Mouse (Mus musculus) embryonic facial prominence, embryonic 14.5 days (tissue): Measurements from ENCODE around the gene Gm28035. TPM values are rescaled to one million over a fixed set of nuclear protein-coding genes. Genes with fewer than 3 reads are reported as not detected.

Experiments used
- ATAC-seq: fragments of 200-750 bp; cut with Nextera tagmentation; 2 replicates; pipeline ENCODE4 v1.8.0; 2017; ENCODE audit warnings: low read depth, moderate number of reproducible peaks, moderate TSS enrichment
- DNase-seq: peaks from one replicate; pipeline ENCODE4 v3.0.0-alpha.2; 2015; ENCODE audit warnings: low spot score
- H3K27ac ChIP-seq: fragments of 300-500 bp; sonication (generic); replicated peaks from 2 replicates; pipeline ENCODE4 v1.5.1; 2014; ENCODE audit warnings: low read depth, mild to moderate bottlenecking, low read length, moderate library complexity
- H3K27me3 ChIP-seq: fragments of 300-500 bp; sonication (generic); replicated peaks from 2 replicates; pipeline ENCODE4 v1.6.1; 2014; ENCODE audit warnings: low read length; ENCODE audit not compliant: control insufficient read depth, insufficient read depth
- H3K36me3 ChIP-seq: fragments of 300-500 bp; sonication (generic); 2 replicates; pipeline ENCODE4 v1.6.1; 2014; ENCODE audit warnings: low read length, mixed read lengths; ENCODE audit not compliant: control insufficient read depth, insufficient read depth
- H3K4me1 ChIP-seq: fragments of 300-500 bp; sonication (generic); 2 replicates; pipeline ENCODE4 v1.6.1; 2014; ENCODE audit warnings: antibody characterized with exemption, low read length; ENCODE audit not compliant: control insufficient read depth, insufficient read depth
- H3K4me2 ChIP-seq: fragments of 300-500 bp; sonication (generic); 2 replicates; pipeline ENCODE4 v1.6.1; 2014; ENCODE audit warnings: low read depth, mild to moderate bottlenecking, low read length, moderate library complexity, mixed read lengths
- H3K4me3 ChIP-seq: fragments of 300-500 bp; sonication (generic); 2 replicates; pipeline ENCODE4 v1.5.1; 2014; ENCODE audit warnings: low read depth, mild to moderate bottlenecking, low read length
- H3K9ac ChIP-seq: fragments of 300-500 bp; sonication (generic); 2 replicates; pipeline ENCODE4 v1.6.1; 2014; ENCODE audit warnings: low read depth, mild to moderate bottlenecking, low read length, moderate library complexity, mixed read lengths
- H3K9me3 ChIP-seq: fragments of 300-500 bp; sonication (generic); 2 replicates; pipeline ENCODE4 v1.6.1; 2016; ENCODE audit warnings: low read length; ENCODE audit not compliant: control insufficient read depth
- WGBS: fragments of 180-500 bp; shearing (Covaris S2); extraction: QIAGEN DNeasy Blood & Tissue Kit; methylation state at CpG from one replicate; pipeline ENCODE4 v1.1.7; 2014; 5-methylcytosine and 5-hydroxymethylcytosine counted together
- polyA plus RNA-seq: library from polyadenylated mRNA; unstranded; fragments of >200 nt; fragmentation: Nextera tagmentation; extraction: Ambion mirVana; gene quantifications from 2 replicates; pipeline ENCODE4 v1.2.1, GENCODE M21; 2014

The Gm28035 gene
- polyA plus RNA-seq, 1 experiment from 2014 or later, result 0.06 TPM

DNA sequence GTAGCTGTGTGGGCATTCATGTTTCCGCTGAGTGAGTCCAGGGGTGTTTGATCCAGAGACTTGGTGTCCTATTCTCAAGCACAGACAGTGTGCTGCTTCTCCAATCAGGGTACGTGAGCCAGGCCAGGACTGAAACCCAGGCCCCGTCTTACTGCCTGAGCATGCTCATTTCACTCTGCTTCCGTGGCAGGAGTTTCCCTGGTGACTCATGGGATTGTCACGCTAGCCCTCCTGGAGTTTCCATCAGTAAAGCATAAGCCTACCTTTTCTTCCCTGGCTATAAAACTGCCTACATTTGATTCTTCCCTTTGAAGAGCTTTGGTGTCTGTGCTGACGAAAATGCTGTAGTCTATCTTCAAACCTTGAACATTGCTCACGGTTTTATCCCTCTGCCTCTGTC is 82.7 kb downstream of the Gm28035 start:
- no peak overlapping the region for H3K4me2 ChIP-seq
- no peak overlapping the region for H3K4me3 ChIP-seq
- no peaks in the 10 kb centered on the region for H3K27me3 ChIP-seq
- H3K9ac ChIP-seq, result no peak overlapping the region
- H3K4me1 ChIP-seq, result no peaks in the 10 kb centered on the region
- no peaks in the 10 kb centered on the region for H3K9me3 ChIP-seq
- 92% methylated on average over 7 of the region's 7 CpGs for WGBS
- peaks cover 96% of the 10 kb centered on the region for H3K36me3 ChIP-seq
- ATAC-seq (no peak), DNase-seq (no peak)
- no peak overlapping the region for H3K27ac ChIP-seq

DNA sequence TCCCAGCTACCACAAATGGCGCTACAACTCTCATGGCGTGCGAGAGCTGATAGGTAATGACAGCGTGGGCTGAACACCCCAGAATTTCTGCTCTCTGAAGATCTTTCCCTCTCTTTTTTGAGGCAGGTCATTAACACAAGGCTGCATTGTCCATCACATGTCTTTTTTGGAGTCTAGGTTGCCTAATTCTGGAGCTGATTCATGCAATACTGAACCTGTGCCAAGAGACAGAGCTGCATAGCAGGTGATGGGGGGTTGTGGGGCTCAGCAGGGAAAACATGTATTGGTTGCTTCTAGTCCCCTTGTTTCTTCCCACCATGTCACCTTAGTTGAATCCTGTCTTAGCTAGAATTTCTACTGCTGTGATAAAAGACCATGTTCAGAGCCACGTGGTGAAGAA is 84.9 kb downstream of the Gm28035 start:
- Histone ChIP-seq H3K27ac (no peak overlapping the region), H3K4me3 (no peak overlapping the region), H3K36me3 (peaks cover 96% of the 10 kb centered on the region), H3K9ac (no peak overlapping the region), H3K4me2 (no peak overlapping the region), H3K4me1 (no peaks in the 10 kb centered on the region), H3K27me3 (no peaks in the 10 kb centered on the region), H3K9me3 (no peaks in the 10 kb centered on the region)
- no peak for ATAC-seq
- 94% methylated on average over 5 of the region's 5 CpGs for WGBS
- no peak for DNase-seq

DNA sequence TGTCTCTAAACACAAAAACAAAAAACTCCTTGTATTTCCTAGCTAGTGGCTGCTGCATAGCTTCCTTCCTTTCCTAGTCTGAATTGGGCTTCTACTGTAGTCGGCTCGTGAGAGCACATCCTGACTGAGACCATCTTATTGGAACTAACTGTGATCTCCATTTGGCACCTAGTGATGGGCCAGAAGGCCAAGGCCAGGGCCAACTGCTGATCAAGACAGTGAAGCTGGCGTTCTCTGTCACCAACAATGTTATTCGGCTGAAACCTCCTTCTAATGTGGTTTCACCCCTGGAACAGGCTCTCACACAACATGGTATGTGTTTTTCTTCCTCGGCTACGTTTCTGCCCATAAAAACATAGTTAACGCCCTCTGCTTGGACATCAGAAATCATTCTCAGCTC is 86.9 kb downstream of the Gm28035 start:
- ATAC-seq (no peak), DNase-seq (no peak)
- Histone ChIP-seq H3K27ac (no peak overlapping the region), H3K36me3 (peaks cover 96% of the 10 kb centered on the region), H3K9me3 (no peaks in the 10 kb centered on the region), H3K4me3 (no peak overlapping the region), H3K27me3 (no peaks in the 10 kb centered on the region), H3K4me2 (no peak overlapping the region), H3K4me1 (no peaks in the 10 kb centered on the region), H3K9ac (no peak overlapping the region)
- 86% methylated on average over 7 of the region's 7 CpGs for WGBS

DNA sequence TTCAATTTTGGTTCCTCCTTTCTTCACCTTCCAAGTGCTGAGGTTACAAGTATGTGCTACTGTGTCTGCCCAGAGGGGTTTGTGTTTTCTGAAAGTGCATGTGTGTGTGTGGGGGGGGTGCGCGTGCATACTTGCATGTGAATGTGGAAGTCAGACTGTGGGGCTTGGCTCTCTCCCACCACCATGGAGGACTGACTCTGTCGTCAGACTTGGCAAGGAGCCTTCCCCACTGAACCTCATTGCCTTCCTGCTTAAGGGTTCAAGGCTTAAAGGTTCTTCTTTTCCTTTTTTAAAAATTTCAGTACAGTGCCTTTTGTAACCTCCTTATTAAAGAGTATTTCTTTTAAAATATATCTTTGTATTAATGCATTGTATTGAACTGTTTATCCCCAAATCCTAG is 88.4 kb downstream of the Gm28035 start:
- Histone ChIP-seq H3K9me3 (no peaks in the 10 kb centered on the region), H3K9ac (no peak overlapping the region), H3K4me1 (no peaks in the 10 kb centered on the region), H3K4me2 (no peak overlapping the region), H3K4me3 (no peak overlapping the region), H3K27ac (no peak overlapping the region), H3K27me3 (no peaks in the 10 kb centered on the region), H3K36me3 (peaks cover 96% of the 10 kb centered on the region)
- ATAC-seq (no peak), DNase-seq (no peak)
- WGBS, result 89% methylated on average over 3 of the region's 3 CpGs

Other genes starting within 250 kb of the Gm28035 start
- gene Wdr34, start 191.7 kb upstream of the Gm28035 start, polyA plus RNA-seq, result 29.0 and 33.7 TPM in 2 replicates
- gene Set, start 183.2 kb upstream of the Gm28035 start, polyA plus RNA-seq, result 351 and 393 TPM in 2 replicates
- 5.6 and 7.6 TPM in 2 replicates for gene Pkn3, start 162.9 kb upstream of the Gm28035 start, polyA plus RNA-seq
- gene Zdhhc12, start 146.9 kb upstream of the Gm28035 start, polyA plus RNA-seq, result 26.1 and 28.9 TPM in 2 replicates
- 7.9 and 8.3 TPM in 2 replicates for gene Zer1, start 116.0 kb upstream of the Gm28035 start, polyA plus RNA-seq
- gene Tbc1d13, start 106.8 kb upstream of the Gm28035 start, polyA plus RNA-seq, result 10.5 TPM in 2 replicates
- 21.9 and 26.5 TPM in 2 replicates for gene Endog, start 69.1 kb upstream of the Gm28035 start, polyA plus RNA-seq
- gene Spout1, start 62.1 kb upstream of the Gm28035 start, polyA plus RNA-seq, result 63.8 and 67.8 TPM in 2 replicates
- gene Kyat1, start 34.7 kb upstream of the Gm28035 start, polyA plus RNA-seq, result 8.1 and 8.2 TPM in 2 replicates
- 39.2 and 41.3 TPM in 2 replicates for gene Lrrc8a, start 2.9 kb upstream of the Gm28035 start, polyA plus RNA-seq
- gene Phyhd1, start 25.6 kb downstream of the Gm28035 start, polyA plus RNA-seq, result 5.4 and 5.7 TPM in 2 replicates
- not detected in 2 replicates for gene Gm28038, start 40.5 kb downstream of the Gm28035 start, polyA plus RNA-seq
- gene Dolk, start 45.8 kb downstream of the Gm28035 start, polyA plus RNA-seq, result 30.2 and 30.8 TPM in 2 replicates
- gene Nup188, start 45.8 kb downstream of the Gm28035 start, polyA plus RNA-seq, result 35.4 and 39.4 TPM in 2 replicates
- gene Sh3glb2, start 118.8 kb downstream of the Gm28035 start, polyA plus RNA-seq, result 79.3 and 83.1 TPM in 2 replicates
- gene Miga2, start 123.7 kb downstream of the Gm28035 start, polyA plus RNA-seq, result 17.6 and 18.8 TPM in 2 replicates
- 28.5 and 29.0 TPM in 2 replicates for gene Dolpp1, start 151.7 kb downstream of the Gm28035 start, polyA plus RNA-seq
- gene Crat, start 175.2 kb downstream of the Gm28035 start, polyA plus RNA-seq, result 43.5 and 46.9 TPM in 2 replicates
- gene Ptpa, start 175.5 kb downstream of the Gm28035 start, polyA plus RNA-seq, result 70.2 and 77.1 TPM in 2 replicates
- 3.4 TPM in 2 replicates for gene Ier5l, start 233.7 kb downstream of the Gm28035 start, polyA plus RNA-seq